Mouse (Mus musculus) embryo, embryonic 11 days (tissue): ENCODE data around the gene Gm2001.
"Not testable (repeated sequence)": the region's sequence is repeated elsewhere in the genome, so short reads cannot be mapped to it uniquely, and the experiment has no call there.

ENCODE experiments used
- DNase-seq: peaks from one replicate; pipeline ENCODE4 v3.0.0-alpha.2; 2015

Gm2001 gene

GRCm38 (mm10) chr12:87842239-87842638, at the start of gene Gm2001:
Gene Gm2001, minus strand, starts transcription at chr12:87842339.
- not testable (repeated sequence) for DNase-seq

GRCm38 (mm10) chr12:87873772-87874171, 31.6 kb upstream of the Gm2001 start, which contains the start of gene Gm2016:
Gene Gm2016, plus strand, starts transcription at chr12:87874072.
- not testable (repeated sequence) for DNase-seq

GRCm38 (mm10) chr12:87864048-87864447, 21.9 kb upstream of the Gm2001 start:
- not testable (repeated sequence) for DNase-seq

- DNase-seq: not testable (repeated sequence)
Observed at GRCm38 (mm10) chr12:87863638-87864037, 21.5 kb upstream of the Gm2001 start.

- not testable (repeated sequence) for DNase-seq
Observed at GRCm38 (mm10) chr12:87861740-87862692, 19.9 kb upstream of the Gm2001 start.

- DNase-seq: not testable (repeated sequence)
Observed at GRCm38 (mm10) chr12:87856067-87856466, 13.9 kb upstream of the Gm2001 start.

- not testable (repeated sequence) for DNase-seq
Observed at GRCm38 (mm10) chr12:87850657-87851056, 8.5 kb upstream of the Gm2001 start.

GRCm38 (mm10) chr12:87816277-87816676, 25.9 kb downstream of the Gm2001 start, which contains the start of gene BB287469:
Gene BB287469, plus strand, starts transcription at chr12:87816577.
- not testable (repeated sequence) for DNase-seq

- DNase-seq: not testable (repeated sequence)
Observed at GRCm38 (mm10) chr12:87797971-87798370, 44.2 kb downstream of the Gm2001 start.

GRCm38 (mm10) chr12:87795212-87795611, 46.9 kb downstream of the Gm2001 start, which contains the start of gene Gm21936:
Gene Gm21936, plus strand, starts transcription at chr12:87795512.
- not testable (repeated sequence) for DNase-seq
